Mouse (Mus musculus) lung, postnatal 0 days (tissue): ENCODE data around the gene Prkag2. TPM values are rescaled to one million over a fixed set of nuclear protein-coding genes. Genes with fewer than 3 reads are reported as not detected.

Experiments
- ATAC-seq: fragments of 200-750 bp; cut with Nextera tagmentation; 2 replicates; pipeline ENCODE4 v1.8.0; 2017; ENCODE audit warnings: moderate library complexity
- DNase-seq: peaks from one replicate; pipeline ENCODE4 v3.0.0-alpha.2; 2016; ENCODE audit warnings: low spot score
- H3K27ac ChIP-seq: fragments of 300-500 bp; sonication (generic); 2 replicates; pipeline ENCODE4 v1.5.1; 2014; ENCODE audit warnings: antibody characterized with exemption, mild to moderate bottlenecking, low read length, mixed read lengths
- H3K27me3 ChIP-seq: fragments of 300-500 bp; sonication (generic); replicated peaks from 2 replicates; pipeline ENCODE4 v1.6.1; 2014; ENCODE audit warnings: low read length, mixed read lengths; ENCODE audit not compliant: insufficient read depth
- H3K36me3 ChIP-seq: fragments of 300-500 bp; sonication (generic); 2 replicates; pipeline ENCODE4 v1.6.1; 2014; ENCODE audit warnings: low read length, mixed read lengths; ENCODE audit not compliant: insufficient read depth
- H3K4me1 ChIP-seq: fragments of 300-500 bp; sonication (generic); 2 replicates; pipeline ENCODE4 v1.6.1; 2014; ENCODE audit warnings: antibody characterized with exemption, low read depth, low read length, mixed read lengths; ENCODE audit not compliant: insufficient read depth
- H3K4me2 ChIP-seq: fragments of 300-500 bp; sonication (generic); replicated peaks from 2 replicates; pipeline ENCODE4 v1.6.1; 2014; ENCODE audit warnings: low read depth, mild to moderate bottlenecking, low read length, moderate library complexity, mixed read lengths
- H3K4me3 ChIP-seq: fragments of 300-500 bp; sonication (generic); 2 replicates; pipeline ENCODE4 v1.5.1; 2014; ENCODE audit warnings: low read depth, low read length
- H3K9ac ChIP-seq: fragments of 300-500 bp; sonication (generic); replicated peaks from 2 replicates; pipeline ENCODE4 v1.6.1; 2014; ENCODE audit warnings: low read depth, mild to moderate bottlenecking
- H3K9me3 ChIP-seq: fragments of 300-500 bp; sonication (generic); 2 replicates; pipeline ENCODE4 v1.6.1; 2016; ENCODE audit warnings: low read length, mixed read lengths
- CTCF ChIP-seq: IDR thresholded peaks from 2 replicates; pipeline ENCODE4 v1.5.1; 2016; ENCODE audit warnings: antibody characterized with exemption, mild to moderate bottlenecking
- EP300 ChIP-seq: IDR thresholded peaks from 2 replicates; pipeline ENCODE4 v1.6.1; 2016; ENCODE audit warnings: antibody characterized with exemption, mild to moderate bottlenecking, control low read depth
- WGBS: fragments of 180-500 bp; shearing (Covaris S2); extraction: QIAGEN DNeasy Blood & Tissue Kit; methylation state at CpG from one replicate; pipeline ENCODE4 v1.1.7; 2014; 5-methylcytosine and 5-hydroxymethylcytosine counted together
- polyA plus RNA-seq: library from polyadenylated mRNA; unstranded; fragments of >200 nt; fragmentation: Nextera tagmentation; extraction: Ambion mirVana; gene quantifications from 2 replicates; pipeline ENCODE4 v1.2.1, GENCODE M21; 2015

Prkag2 gene
- polyA plus RNA-seq, 1 experiment from 2014 or later: 16.2 TPM

DNA sequence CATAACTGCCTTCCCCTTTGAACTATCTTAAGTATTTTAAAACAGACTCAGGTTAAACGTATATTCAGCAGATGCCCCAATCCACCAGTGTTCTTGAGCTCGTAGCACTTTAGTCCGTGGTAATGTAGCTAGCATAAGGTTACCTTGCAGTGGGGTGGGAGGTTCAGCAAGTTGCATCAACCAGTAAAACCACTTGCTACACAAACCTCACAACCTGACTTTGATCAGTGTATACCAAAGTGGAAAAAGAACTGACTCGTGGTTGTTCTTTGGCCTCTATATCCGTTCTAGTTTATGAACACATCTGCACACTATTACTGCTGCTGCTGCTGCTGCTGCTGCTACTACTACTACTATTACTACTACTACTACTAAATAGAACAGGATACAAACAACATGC, 256.6 kb downstream of the Prkag2 start:
- no peak for DNase-seq
- 83% methylated on average over 5 of the region's 5 CpGs for WGBS
- TF ChIP-seq CTCF (no peak), EP300 (no peak)
- H3K27me3 ChIP-seq: no peaks in the 10 kb centered on the region
- H3K27ac ChIP-seq: peak overlapping the region; percentile 100; the same call in 1 of the 2 replicates
- H3K4me2 ChIP-seq: no peak overlapping the region; the same call in 1 of the 2 replicates
- peaks cover 22% of the 10 kb centered on the region for H3K4me1 ChIP-seq
- ATAC-seq: no peak
- H3K36me3 ChIP-seq: no peaks in the 10 kb centered on the region
- no peak overlapping the region for H3K4me3 ChIP-seq
- H3K9me3 ChIP-seq: no peaks in the 10 kb centered on the region
- H3K9ac ChIP-seq: no peak overlapping the region

DNA sequence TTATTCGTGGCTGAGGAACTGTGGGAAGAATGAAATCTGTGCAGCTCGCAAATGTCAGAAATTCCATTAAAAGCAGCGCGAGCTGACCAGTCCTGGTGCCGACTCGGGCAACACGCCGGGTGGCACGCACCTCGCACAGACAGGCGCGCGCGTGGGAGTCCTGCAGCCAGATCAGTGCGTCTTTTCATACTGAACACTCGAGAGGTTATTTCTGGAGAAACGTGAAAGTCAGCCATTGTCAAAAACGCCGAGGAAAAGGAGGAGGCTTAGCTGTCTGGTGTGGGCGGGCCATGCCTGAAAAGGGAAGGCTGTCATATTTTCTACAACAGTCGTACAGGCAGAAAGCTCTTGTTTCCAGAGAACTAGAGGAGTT, 257.4 kb downstream of the Prkag2 start:
- TF ChIP-seq CTCF (no peak; the same call in 1 of the 2 replicates), EP300 (no peak)
- peak overlapping the region; percentile 32 for H3K4me3 ChIP-seq
- peaks cover 22% of the 10 kb centered on the region for H3K4me1 ChIP-seq
- DNase-seq (peak; percentile 70), ATAC-seq (peak; percentile 7)
- WGBS: under 1% methylated on average over 21 of the region's 21 CpGs
- no peaks in the 10 kb centered on the region for H3K9me3 ChIP-seq
- no peaks in the 10 kb centered on the region for H3K36me3 ChIP-seq
- peak overlapping the region; percentile 59 for H3K4me2 ChIP-seq
- peak overlapping the region; percentile 100 for H3K27ac ChIP-seq
- H3K27me3 ChIP-seq: no peaks in the 10 kb centered on the region
- peak overlapping the region; percentile 5; the same call in 1 of the 2 replicates for H3K9ac ChIP-seq

DNA sequence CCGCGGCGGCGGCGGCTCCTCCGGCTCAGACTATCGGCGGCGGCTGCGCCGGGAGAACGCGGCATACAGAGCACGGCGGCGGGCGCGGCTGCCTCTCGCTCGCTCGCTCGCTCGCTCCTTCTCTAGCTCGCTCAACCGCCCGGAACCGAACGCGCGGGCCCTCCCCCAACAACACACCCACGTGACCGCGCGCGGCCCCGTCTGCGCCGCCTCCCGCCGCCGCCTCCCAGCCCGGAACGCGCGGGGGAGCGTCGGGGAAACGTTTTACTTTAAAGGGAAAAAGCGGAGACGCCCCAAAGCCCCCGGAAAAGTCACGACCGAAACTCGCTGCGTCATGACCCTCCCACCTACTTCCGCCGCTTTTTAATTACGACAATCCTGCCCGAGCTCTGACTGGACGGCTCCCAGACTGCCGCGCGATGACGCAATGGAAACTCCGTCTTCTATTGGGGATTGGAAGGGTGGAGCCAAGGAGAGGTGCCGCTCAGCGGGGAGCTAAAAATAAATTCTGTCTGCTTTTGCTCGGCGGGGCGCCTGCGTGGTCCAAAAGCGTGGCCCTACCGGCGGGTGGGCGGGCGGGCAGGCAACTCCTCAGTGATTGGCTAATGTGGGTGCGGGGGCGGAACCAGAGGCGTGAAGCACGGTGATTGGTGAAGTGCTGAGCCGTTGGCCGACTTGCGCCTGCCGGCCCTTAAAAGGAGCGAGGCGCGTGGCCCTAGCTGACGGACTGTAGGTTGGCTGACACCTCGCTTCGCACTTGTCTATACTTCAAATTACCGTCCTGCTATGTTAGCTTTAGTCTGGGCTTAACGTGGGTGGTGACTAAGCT, 258.0 kb downstream of the Prkag2 start, which contains the start of gene Rheb:
Gene Rheb, minus strand, starts transcription at position 351 of the 829 bp plus-strand sequence.
- H3K27me3 ChIP-seq: no peaks in the 10 kb centered on the region
- H3K4me3 ChIP-seq: peak within 1 kb of the TSS; percentile 88
- H3K36me3 ChIP-seq: no peaks in the 10 kb centered on the region
- ATAC-seq (peak; percentile 96), DNase-seq (peak; percentile 100)
- no peaks in the 10 kb centered on the region for H3K9me3 ChIP-seq
- under 1% methylated on average over 78 of the region's 92 CpGs for WGBS
- H3K4me2 ChIP-seq: peak within 1 kb of the TSS; percentile 59
- H3K27ac ChIP-seq: peak within 1 kb of the TSS; percentile 100
- H3K4me1 ChIP-seq: peaks cover 22% of the 10 kb centered on the region
- peak within 1 kb of the TSS; percentile 93 for H3K9ac ChIP-seq
- TF ChIP-seq CTCF (no peak), EP300 (peak; percentile 88)

DNA sequence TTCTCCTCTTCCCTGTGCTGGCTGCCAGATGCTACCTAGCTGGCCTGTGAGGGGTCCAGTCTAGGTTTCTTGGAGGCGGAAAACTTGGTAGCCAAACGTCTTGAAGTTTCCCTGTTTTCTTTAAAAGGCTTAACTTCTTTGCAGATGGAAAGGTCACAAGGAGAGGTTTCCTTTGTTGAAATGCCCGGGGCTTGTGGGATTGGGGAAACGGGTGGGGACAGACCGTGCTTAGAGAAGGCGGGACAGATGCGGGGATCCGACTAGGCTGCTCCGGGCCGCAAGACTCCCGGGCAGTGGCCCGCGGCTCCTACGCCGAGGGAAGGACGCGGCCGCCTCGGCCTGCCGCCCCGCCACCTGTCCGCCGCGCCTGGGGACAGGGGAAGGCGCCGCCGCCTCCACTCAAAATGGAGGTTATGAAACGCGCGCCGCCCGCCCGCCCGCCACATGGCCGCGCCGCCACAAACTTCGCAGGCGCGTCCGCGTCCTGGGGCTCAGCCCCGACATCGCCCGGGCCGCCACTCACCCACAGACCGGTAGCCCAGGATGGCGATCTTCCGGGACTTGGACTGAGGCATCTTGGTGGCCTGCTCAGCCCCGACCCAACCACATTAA, 258.7 kb downstream of the Prkag2 start:
- Histone ChIP-seq H3K9ac (peak overlapping the region; percentile 93), H3K36me3 (no peaks in the 10 kb centered on the region), H3K4me2 (peak overlapping the region; percentile 59), H3K4me1 (peaks cover 22% of the 10 kb centered on the region), H3K27ac (peak overlapping the region; percentile 100), H3K9me3 (no peaks in the 10 kb centered on the region), H3K27me3 (no peaks in the 10 kb centered on the region), H3K4me3 (peak overlapping the region; percentile 88)
- DNase-seq (peak; percentile 64), ATAC-seq (peak; percentile 3)
- WGBS: under 1% methylated on average over 48 of the region's 50 CpGs
- TF ChIP-seq CTCF (no peak), EP300 (no peak)

DNA sequence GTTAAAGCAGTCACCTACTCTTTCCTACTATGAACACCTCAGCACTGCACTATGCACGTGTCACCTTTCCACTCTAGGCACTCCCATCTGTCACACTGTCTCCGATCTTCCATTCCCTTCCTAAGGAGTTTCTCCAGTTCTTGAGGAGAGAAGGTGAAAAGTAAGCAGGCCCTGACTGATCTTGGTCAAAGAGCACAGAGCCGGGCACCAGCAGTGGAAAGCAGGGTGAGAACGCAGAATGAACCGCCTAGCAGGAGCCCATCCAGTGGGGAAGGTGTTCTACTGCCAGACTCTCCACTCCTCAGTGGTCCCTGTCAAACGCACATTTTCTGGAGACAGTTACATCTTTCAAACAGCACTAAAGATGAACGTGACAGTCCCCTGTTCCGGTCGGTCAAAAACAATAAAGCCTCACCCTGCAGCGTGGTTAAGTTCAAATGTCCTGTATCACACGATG, 259.4 kb downstream of the Prkag2 start:
- Histone ChIP-seq H3K9me3 (no peaks in the 10 kb centered on the region), H3K4me1 (peaks cover 22% of the 10 kb centered on the region), H3K4me2 (peak overlapping the region; percentile 59), H3K4me3 (peak overlapping the region; percentile 88), H3K36me3 (no peaks in the 10 kb centered on the region), H3K27me3 (no peaks in the 10 kb centered on the region), H3K9ac (peak overlapping the region; percentile 93), H3K27ac (peak overlapping the region; percentile 100)
- TF ChIP-seq EP300 (no peak), CTCF (no peak)
- ATAC-seq (no peak), DNase-seq (peak; percentile 30)
- 4% methylated on average over 11 of the region's 11 CpGs for WGBS

DNA sequence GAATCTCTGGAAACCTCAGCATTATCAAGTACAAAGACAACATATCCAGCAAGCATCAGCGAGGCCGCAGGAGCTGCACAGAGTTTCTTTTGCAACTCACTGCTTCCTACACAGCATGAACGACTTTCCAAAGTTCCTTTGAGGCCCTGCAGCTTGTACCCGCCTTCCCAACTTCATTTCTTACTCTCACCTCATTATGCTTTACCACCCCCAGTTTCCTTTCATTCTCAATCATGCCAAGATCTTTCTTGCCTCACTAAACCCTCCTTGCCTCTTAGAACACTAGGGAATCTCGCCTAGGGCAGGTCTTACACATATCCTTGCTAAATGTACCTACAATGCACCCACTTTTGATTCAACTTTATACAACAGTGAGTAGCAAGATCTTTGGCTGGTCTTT, 266.0 kb downstream of the Prkag2 start:
- no peaks in the 10 kb centered on the region for H3K27me3 ChIP-seq
- no peaks in the 10 kb centered on the region for H3K36me3 ChIP-seq
- H3K4me1 ChIP-seq: 0 out of 2 replicates have a peak, but pooled peaks cover 2% of the 10 kb centered on the region
- H3K4me3 ChIP-seq: no peak overlapping the region
- H3K9ac ChIP-seq: no peak overlapping the region
- no peak overlapping the region for H3K4me2 ChIP-seq
- no peaks in the 10 kb centered on the region for H3K9me3 ChIP-seq
- H3K27ac ChIP-seq: no peak overlapping the region
- 51% methylated on average over 5 of the region's 5 CpGs for WGBS
- peak; percentile 45 for DNase-seq
- no peak for ATAC-seq
- TF ChIP-seq EP300 (no peak), CTCF (no peak)
